Mouse (Mus musculus) adrenal gland, postnatal 36 days (tissue): Measurements from ENCODE around the gene Chchd6. TPM values are rescaled to one million over a fixed set of nuclear protein-coding genes. Genes with fewer than 3 reads are reported as not detected.

Experiments
- DNase-seq, 2 experiments: peaks; one replicate each; pipeline ENCODE4 v3.0.0; 2021; ENCODE audit warnings: mixed read lengths in 1 of 2
- total RNA-seq, 2 experiments: library from RNA; stranded (reverse); gene quantifications; 2 replicates each; pipeline ENCODE4 v1.2.3; 2021

Gene Chchd6
- total RNA-seq, 2 experiments from 2014 or later, result 27.2 to 37.5 TPM

DNA sequence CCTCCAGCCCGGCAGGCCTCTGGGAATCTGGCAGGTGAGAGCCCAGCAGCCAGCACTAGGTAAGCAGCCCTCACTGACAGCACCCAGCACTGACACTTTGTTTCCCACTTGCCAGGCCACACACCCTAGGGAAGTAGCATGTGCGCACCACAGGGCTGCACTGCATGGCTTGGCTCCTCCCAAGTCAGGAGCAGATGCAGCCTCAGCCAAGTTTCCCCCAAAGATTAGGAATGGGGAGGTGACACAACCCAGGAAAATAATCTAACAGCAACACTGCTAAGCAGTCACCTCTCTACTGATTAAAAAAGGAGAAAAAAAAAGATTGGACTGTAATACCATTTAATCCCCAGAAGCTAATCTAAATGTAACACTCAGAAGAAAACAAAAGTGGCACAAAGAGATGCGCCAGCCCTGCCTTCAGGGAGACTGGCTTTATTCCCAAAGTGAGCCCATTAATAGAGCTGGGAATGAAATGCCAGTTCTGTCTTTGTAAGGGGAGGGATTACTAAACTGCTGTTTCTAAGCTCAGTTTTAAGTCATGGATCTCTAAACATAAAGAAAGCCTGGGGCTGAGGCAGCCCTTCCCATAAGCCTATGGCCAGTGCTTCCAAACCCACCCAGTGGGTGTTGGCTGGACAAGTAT lies 188.1 kb downstream of the Chchd6 start:
- DNase-seq, result no peak

DNA sequence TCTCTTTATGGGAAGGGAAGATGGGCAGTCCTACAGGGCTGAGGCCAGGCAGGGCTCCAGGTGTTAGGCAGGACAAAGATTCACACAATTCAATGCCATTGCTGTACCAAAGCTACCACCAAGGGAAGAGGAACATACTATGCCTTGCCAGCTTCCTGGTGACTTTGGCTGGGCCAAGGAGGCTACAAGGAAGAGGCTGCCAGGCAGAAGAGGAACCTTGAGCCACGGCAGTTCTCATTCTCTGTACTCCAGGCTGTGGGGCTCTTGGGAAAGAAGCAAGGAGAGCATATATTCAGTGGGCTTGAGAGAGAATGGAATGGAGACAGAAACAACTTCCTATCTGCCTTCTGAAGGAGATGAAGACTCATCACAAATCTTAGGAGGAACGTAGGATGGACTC lies 190.5 kb downstream of the Chchd6 start:
- no peak for DNase-seq

DNA sequence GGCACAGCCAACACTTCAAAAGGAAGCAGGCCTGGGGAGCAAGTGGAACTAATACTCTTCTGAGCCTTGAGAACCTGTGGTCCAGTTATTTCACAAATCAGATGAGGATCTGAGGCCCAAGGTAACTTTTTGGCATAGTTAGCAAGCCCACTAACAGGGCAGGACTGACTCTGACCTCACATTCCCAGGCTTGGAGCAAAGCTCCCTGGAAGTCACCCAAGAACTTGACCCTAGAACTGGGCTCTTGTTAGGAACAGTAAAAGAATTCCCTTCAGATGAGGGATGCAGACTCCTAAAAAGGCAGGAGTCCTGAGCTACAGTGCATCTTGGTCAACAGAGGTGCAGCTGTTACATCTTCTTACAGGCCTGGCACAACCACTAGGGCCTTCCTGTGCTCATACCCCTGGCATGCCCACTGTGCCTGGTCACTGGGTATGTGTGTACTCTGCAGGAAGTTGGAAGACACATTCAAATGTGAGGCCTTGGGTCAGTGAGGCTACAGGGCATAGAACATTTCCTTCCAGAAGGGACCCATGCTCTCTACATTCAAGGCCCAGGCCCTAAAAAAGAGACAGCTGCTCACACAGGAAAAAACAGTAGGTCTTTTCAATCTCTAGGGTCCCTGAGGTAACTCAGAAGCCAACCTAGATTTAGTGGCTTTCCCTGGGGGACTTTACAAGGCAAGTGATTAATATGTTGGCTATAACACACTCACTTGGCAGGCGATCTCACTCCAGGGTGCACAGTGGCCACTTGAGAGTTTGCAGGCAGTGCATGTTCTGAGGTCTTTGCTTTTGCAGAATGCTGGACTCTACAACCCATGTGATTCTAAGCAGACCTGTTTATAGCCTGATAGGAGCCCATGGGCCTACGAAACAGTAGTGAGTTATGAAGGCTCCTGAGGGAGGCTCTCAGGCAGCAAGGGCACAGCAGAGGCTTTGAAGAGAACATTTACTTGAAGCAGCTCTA lies 191.9 kb downstream of the Chchd6 start:
- DNase-seq, result peak; percentile 8 to 39

DNA sequence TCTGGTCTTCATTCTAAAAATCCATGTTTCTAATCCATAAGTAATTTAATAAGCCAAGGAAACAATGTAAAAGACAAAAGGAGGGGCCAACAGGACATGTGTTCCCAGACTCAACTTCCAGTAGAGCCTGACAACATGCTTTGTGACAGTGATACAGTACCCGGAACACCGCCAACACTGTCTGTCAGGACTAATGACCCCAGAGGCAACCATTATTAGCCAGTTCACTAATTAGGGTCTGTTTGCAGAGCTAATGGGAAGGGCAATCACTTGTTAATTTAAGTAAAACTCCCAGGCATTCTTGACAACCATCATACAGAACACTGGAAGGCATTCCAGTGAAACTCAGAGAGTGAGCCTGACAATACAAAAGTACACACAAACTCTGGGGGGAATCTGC lies 193.0 kb downstream of the Chchd6 start:
- DNase-seq, result no peak

DNA sequence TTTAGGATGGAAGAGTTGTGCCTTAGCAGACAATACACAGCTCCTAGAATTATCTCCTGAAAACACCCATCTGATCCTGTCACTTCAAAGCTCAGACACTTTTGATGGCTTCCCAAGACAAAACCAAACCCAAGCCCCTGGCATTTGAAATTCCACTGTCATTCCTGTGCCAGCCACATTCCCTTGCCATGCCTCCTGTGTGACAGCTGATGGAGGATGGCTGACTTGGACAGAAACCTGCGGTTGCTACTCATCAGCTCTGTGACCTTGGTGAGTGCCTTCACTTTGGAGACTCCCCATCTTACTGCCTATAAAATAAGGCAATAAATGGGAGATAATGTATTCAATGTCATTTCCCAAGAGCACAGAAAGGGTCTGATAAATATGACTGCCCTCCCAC lies 195.9 kb downstream of the Chchd6 start:
- DNase-seq, result no peak

DNA sequence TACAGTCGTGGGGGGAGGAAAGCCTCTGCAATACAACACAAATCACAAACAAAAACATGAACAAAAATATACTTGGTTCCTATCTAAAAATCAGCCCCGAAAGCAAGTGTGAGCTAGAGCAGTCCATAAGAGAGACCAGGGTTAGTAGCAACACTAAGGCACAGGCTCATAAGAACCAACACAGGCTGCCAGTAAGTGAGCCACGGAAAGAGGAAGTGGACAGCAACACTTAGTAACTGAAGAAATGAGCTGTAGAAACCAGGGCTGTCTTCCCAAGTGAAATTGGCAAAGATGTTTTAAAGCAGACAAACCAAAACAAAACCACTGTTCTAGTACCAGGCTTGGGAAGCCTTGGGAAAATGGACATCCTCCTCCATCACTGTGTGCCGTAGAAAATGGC lies 197.5 kb downstream of the Chchd6 start:
- no peak for DNase-seq

DNA sequence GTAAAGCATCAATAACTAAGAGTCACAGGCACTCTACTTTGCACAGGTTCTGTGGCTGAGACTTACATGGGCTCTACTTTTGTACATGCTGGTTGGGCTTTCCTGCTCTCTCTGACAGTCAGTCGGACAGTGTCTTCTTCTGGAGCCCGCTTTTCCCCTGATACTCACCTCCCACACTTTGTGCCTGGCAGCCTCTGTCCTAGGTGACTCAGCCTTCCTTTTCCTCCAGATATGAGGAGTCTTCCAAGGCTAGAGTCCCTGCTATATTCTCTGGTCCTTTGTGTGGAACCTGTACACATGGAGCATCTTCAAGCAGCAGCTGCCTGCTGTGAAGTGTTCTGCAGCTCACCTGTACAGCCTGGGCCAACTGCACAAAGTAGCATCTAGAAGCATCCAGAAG lies 201.6 kb downstream of the Chchd6 start:
- DNase-seq, result no peak

DNA sequence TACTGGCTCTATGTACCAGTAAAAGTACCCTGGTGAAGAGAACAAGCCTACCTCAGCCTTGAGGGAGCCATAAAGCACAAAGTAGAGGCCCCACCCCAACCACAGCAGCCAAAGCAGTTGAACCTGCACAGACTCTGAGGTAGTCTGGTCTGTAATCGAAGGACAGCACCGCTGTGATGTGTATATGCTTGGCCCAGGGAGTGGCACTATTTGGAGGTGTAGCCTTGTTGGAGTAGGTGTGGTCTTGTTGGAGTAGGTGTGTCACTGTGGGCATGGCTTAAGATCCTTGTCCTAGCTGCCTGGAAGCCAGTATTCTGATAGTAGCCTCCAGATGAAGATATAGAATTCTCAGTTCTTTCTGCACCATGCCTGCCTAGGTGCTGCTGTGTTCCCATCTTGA lies 203.2 kb downstream of the Chchd6 start:
- no peak for DNase-seq

DNA sequence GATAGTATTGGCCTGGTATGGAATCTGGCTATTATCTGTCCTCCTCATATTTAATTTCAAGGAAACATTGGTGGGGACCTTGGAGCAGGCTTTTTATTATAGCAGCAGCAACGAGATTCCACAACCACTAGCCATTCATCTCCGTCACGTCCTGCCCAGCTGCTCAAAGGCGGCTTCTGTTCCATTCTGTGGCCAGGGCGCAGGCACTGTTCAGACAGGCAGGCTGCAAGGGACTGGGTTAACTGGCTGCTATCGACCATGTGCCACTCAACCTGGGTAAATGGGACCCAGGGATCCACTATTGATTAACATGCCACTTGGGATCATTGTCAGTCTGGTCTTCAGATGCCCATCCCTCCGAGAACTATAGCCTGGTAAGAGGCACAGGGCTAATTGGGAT lies 205.7 kb downstream of the Chchd6 start:
- no peak for DNase-seq

DNA sequence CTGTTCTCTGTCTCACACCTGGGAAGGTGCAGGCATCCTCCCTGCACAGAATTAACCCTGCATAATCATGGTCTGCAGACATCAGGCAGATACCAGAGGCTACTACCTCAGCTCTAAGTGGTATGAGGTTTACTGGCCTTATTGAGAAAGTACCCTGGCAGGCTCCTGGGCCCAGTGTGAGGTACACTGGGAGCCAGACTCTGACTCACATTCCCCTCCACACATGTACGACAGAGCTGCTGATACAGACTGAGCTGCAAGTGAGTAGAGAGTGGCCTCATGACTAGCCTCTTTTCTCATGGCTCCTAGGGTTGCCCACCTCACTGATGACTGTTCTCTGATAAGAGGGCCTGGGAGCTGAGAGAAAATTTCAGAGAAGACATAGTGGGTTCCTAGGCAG lies 208.5 kb downstream of the Chchd6 start:
- no peak for DNase-seq

DNA sequence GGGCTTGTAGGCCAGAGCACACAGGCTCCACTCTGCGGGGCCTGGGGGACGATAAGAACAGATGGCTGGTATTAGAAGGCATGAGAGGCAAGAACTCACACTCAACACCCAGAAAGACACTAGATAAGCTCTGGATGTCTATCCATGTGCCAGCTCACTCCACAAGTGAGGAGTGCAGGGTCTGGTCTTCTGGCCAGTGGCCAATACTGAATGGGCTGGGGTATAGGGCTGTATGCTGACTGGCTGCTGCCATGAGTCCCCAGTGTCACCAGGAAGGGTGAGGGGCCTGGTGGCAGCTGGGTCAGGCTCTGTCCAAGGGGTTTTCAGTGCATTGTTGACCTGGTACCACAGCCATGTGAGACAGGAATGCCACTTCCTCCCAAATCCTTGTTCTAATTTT lies 210.8 kb downstream of the Chchd6 start:
- DNase-seq, result no peak

DNA sequence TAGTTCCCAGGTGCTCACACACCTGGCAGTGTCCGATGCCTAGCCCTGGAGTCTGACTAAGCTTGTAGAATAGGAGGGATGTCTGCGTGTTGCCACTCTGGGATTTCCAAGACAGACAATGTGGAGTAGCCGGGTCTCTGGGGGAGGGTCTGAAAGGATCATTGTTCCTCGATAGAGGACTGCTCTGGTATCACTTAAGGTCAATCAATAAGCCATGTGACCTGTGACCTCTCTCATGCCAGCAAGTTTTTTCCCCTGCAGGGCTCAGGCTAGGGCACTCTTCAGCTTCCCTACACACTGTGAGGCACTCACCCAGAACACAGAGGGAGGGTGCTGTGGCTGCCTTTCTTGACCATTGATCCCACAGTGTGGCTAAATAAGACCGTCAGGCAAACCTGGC lies 213.6 kb downstream of the Chchd6 start:
- DNase-seq, result no peak

DNA sequence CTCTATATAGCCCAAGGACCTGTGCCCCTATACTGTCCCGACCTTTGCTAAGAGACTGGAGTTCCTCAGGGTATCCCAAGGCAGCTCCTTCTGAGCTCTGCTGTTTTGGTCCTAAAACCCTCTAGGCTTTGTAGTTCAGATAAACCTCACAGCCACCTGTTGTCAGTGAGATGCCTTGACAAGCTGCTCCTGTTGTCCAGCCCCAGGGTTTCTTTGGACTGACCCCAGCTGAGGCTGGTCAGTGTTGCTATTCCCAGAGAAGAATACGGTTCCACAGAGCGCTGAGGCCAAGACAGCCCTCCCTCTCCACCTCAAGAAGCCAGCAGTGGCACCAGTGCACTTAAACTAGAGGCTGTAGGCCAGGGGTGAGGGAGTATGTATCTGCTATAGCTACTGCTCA lies 214.3 kb downstream of the Chchd6 start:
- DNase-seq, result no peak

DNA sequence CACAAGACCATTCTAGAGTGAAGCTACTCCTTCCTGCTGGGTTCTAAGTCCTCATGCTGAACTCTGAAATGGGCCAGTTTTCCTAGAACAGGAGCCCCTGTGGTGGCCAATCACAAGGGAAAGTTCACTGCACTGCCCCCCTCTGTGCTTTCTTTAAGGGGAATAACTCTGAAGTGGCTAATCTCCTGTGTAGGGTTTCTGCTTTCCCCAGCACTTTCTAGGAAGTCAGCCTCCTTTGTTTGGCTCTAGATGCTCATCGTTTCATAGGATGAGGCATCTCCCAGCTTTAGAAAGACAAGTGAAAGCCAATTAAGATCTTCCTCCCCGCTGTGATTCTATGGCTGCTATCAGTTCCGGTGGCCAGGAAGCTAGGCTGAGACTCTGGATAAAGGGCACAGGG lies 214.7 kb downstream of the Chchd6 start:
- DNase-seq, result no peak

DNA sequence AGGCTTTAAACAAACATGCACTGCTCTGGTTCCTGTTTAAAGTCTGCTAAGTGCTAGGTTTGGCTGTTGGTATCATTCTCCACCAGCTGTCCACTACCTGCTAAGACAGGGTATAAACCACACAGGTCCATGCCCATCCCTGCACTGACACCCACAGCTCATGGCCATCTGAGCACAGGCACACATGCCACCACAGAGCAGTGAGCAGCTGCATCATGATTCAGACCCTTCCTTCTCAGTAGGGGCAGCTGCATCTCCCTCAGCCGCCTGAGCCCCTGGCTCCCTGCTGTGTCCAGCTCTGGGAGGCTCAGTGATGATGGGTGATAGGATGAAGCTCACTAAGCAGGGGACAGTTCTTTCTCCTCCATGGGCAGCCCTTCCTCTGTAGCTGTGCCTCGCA lies 217.2 kb downstream of the Chchd6 start:
- no peak for DNase-seq

DNA sequence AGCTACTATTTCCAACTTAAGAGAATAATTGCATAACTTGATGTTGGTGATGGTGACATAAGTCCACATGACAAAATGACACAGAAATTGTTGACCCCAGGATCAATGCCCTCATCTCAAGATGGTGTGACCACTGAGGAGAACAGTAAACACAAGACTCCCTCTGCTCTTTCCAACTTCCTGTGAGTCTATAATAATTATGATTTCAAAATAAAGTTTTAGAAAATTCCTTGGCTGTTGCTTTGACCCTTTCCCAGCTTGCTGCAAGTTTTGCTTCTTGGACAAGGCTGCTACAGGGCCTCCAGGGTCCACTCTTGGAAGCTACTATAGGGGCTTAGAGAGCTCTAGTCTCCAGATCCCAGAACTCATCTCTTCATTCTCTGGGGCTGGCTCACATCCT lies 226.6 kb downstream of the Chchd6 start:
- DNase-seq, result no peak

DNA sequence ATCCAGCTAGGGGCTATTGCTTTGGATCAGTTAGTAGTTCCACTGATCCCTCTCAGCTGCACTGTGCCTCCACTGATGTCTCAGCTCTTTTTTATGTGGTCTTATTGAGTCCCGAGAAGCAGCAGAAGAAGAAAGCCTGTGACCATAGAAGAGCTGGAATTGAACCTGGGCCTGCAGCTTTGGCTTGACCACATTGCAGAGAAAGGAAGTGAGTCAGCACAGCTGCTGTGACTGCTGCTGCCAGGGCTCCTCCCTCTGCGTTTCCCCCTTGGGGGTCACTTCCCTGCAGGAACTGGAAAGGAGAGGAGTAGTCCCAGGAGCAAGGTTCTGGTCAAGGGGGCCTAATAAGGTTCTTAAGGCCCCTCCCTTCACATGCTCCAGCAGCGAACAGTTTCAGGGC lies 231.1 kb downstream of the Chchd6 start:
- no peak for DNase-seq

DNA sequence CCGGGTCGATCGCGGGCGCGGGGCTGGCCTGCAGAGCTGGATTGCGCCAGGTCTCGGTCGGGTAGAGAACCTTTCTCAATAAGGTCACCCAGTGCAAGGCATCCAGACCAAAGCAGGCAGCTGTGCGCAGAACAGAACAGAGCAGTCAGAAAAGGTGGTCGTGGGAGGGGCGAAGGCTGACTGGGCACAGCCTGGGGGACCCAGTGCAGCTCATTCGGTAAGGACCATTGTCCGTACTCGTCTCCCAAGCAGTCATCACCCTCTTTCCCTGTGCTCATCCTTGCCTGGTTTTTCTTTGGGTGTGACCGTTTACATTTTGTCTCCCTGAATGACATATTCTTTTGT lies 232.4 kb downstream of the Chchd6 start:
- DNase-seq, result no peak

DNA sequence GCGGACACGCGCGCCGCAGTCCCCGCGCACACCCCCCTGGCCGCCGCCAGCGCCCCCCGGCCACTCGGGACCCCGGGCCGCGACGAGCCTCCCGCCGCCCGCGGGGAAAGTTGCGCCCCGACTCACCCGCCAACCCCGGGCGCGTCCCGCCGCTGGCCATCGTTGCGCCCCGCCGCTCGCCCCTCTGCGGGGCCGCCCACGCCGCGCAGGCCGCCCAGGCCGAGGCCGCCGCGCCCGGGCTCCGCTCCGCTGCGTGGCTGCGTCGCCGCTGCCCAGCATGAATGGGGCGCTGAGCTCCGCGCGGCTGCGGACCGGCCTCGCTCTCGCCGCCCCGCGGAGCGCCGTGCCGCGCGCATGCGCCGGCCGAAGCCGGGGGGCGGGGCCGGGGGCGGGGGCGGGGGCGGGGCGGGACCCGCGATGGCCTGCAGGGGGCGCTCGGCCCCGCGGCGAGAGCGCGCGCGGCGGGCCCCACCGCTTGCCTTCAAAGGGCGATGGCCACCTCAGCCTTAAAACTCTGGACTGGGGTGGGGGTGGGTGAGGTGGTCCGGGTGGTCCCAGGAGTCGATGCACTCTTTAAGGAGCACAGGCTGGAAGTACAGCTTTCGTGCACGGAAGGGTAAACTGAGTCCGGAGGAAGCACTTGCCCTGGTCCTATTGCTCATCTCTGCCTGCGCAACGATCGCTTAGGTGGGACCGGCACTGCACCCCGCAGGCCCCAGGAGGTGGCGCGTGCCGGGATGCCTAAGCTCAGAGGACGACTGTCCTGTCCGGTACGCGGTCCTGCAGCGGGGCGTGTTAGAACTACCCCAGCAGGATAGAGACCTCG lies 233.0 kb downstream of the Chchd6 start, which contains the start of gene Plxna1:
Gene Plxna1, minus strand, starts transcription at position 340 of the 826 bp plus-strand sequence.
- DNase-seq, result peak; percentile 66 to 79

DNA sequence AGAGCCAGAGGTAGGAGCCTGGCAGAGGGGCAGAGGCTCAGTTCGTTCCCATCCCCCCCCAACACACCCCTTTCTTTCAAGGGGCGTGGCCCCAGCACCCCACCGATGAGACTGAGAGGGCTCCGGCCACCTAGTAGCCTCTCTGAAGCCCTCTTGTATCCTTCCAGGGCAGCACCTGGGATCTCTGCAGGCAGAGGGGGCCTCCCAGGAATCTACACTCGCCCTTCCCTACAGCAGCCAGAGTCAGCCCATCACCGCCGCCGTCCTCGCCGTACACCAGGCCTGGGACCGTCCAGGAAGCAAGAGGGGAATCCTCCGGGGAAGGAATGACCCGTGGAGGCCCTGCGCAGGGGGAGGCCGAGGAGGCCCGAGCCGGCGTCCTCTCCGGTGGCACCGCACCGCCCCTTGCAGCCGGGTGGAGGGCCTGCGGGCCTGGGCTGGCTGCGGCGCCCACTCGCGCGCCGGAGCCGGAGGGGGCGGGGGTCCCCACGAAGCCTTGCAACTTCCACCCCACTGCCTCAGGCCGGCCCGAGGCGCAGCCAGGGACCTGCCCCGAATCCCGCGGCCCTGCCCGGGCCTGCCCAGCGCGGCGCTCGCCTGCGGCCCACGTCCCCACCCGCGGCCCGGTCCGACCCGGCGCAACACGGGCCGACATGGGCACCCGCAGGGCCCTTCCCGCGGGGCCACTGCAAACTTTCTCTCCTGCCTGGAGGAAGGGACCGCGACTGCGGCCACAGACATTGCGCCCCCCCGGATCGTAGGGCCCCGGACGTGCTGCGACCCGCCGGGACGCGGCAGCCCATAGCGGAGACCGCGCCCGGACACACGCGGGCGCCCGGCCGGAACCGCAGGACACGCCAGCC lies 233.8 kb downstream of the Chchd6 start:
- peak; percentile 70 to 78 for DNase-seq

DNA sequence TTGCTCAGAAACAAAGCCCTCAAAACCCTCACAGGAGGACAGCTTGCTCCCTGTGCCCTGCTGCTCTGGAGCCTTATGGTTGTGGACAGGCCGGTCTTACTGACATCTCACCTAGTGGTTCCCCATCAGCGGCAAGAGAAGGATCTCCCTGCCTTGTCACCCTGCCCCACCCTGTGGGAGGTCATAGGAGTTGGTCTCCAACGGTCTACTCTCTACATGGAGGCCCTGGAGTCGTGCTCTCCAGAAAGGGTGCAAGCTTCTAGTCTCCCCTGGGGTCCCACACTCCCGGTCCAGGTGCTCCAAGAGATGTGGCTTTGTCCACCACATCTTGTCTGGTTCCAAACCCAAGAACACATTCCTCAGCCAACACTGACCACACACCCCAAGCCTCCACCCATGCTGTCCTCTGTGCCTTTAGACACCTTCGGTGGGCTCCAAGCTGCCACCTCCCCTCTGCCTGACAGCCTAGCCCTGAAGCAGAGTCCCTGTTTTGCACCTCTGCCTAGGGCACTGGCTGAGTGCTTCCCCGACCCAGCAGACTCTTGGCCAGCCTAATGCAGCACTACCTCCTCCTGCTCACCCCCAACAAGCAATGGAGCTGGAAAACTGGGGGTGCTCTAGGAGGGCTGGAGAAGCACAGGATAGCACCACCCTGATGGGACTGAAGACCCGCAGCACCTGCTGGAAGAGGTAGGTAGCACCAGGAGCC lies 234.6 kb downstream of the Chchd6 start:
- DNase-seq, result no peak
